Mouse (Mus musculus): Measurements from ENCODE around the gene Wnk1.
A peak's percentile ranks its signal among the peaks of the same experiment; 100 is the strongest.

Gene Wnk1

DNA sequence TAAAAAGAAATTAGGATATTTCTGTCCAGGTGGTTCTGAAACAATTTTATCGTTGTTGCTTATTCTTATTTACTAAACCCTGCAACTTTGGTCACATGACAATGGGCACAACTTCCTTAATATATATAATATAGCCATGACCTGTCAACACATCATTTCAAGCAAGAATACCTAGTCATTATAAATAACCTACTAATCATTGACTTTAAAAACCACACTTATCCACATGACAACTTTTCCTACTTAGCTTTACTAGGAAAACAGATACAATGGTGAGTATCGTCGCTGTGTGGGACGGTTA, 2.0 kb upstream of the Wnk1 start:
- no peak for DNase-seq (ENCODE audit: low spot score in 2 of 2)

DNA sequence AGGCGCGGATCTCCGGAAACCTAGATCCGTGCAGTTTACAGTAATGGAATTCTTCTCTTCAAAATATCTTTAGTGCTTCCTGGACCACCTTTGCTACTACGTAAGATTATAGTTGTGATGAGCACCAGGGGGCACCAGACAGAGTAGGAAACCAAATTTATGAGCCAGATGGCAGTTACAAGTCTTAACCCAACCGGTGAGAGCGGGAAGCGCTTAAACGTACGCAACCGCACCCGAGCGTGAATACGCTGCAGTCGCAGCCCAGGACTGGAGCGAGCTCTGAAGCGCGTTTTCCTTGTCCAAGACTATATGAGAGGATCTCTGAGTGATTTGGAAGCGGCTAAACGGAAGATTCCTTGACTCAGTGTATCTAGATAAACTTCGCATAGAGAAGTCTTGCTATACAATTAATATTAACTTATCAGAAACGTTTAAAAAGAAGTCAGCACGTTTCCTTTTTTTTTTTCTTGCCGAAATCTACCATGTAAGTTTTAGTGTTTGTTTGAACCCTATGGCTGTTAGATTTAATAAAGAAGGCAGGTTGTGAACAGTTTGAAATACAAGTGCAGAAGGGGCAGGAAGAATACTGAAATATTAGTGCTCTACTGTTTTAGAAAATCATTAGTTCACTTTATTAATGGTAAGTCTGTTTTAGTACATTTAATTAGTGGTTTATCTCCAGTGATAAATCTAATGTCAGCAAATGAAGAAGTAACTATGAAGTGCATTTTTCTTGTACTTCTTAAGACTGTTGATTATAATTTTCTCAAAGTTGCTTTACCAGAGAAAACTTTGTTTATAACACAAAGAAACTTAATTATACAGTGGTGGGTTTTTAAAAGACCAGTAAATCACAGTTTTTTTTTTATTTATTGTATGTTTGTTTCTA, 1.4 kb upstream of the Wnk1 start:
- DNase-seq (ENCODE audit: low spot score in 2 of 2), result peak; percentile 70 to 73

DNA sequence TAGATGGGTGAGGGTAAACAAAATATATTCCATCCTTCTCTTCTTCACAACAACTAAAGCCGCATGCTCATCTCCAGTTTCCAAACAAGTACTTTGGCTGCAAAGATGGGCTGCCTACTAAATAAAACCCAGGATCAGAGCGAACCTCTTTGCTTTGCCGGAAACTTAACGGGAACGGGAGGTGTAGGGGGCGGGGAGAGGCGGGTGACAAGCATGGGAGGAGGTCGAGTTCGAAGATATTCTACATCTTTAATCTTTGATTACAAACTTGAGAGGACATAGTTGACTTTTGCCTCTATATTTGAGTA, 738 bp upstream of the Wnk1 start:
- DNase-seq (ENCODE audit: low spot score in 2 of 2), result no peak

DNA sequence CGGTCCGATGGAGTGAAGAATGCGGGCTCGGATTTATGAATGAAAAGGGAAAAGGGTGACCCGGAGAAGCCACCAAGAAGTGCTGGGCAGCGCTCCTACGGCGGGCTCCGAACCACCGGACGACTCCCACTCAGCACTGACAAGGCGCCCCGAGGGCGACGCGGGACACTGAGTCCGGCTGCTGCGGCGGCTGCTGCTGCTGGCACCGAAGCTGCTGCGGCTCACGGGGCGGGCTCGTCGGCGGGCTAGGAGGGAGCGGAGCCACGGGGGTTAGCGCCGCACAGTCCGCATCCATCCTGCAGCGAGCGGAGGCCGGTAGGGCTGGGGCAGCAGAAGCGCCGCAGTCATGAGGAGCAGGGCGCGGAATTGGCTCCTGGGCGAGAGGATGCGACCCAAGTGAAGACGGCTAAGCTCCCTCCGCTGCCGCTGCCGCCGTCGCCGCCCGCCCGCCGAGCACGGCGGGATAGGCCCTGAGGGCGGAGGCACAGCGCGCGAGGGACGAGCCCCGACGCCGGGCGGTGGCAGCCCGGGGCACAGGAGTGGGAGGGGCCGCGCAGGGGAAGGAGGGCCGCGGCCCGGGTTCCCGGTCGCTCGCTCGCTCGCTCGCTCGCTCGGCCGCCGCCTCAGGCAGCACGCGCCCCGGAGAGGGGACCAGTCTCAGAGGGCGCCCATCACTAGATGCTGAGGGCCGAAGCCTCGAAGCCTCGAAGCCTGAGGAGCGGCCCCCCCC, 671 bp downstream of the Wnk1 start:
- peak; percentile 67 to 69 for DNase-seq (ENCODE audit: low spot score in 2 of 2)

DNA sequence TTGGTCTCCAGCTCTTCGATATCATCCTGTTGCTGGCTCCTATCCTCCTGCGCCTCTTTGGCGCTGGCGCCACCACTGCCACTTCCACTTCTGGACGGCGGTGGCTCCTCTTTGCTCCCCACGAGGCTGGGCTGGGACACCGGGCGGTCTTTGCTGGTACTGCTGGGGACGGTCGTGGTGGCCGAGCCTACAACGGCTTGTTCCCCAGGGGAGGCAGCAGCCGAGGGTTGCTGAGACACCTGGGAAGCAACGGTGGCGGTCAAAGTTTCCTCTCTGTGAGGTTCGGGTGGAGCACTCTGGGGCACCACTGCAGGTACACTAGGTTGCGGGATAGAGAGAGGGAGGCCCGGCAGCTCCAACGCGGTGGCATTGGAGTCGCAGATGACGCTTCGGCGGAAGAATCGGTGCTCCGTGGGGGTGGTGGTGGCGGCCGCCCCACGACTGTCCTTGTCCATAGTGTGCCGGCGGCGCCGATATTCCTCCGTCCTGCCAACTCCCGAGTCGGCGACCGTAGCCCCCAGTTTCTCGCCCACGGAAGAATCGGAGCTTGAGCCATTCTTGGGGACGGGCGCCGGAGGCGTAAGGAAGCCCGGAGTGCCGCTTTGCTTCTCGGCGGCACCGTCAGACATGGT, 1.4 kb downstream of the Wnk1 start:
- DNase-seq (ENCODE audit: low spot score in 2 of 2), result peak; percentile 65 to 76

DNA sequence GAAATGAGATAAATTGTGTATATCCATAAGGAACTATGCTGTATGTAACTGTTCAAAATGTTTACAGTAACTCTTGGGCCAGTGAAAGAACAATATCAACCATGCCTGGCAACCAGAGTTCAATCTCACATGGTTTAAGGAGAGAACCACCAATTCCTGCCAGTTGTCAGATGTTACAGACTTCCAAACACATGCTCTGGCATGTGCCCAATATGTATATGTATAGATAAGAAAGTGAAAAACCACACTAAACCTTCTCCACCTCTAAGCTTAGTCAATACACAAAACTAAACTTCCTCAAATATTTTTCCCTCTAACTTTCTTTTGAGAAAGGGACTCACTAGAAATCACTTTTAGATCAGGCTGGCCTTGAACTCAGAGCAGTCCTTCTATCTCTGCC, 13.9 kb downstream of the Wnk1 start:
- no peak for DNase-seq (ENCODE audit: low spot score in 2 of 2)

DNA sequence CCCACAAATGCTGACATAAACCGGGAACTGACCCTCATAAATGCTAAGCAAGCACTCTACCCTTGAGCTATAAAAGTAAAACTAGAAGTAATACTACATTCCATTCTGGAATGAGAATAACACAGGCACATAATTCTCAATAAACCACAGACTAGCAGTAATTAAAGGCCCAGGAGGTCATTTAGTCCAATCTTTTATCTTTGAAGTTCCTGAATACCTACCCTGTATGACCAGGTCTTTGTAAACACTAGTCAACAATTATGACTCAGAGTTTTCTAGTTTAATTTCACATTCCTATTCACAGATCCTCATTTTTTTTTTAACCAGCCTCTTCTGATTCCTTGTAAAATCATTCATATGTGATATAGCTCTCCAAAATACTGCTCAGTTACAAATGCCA, 14.7 kb downstream of the Wnk1 start:
- DNase-seq (ENCODE audit: low spot score in 2 of 2), result no peak

DNA sequence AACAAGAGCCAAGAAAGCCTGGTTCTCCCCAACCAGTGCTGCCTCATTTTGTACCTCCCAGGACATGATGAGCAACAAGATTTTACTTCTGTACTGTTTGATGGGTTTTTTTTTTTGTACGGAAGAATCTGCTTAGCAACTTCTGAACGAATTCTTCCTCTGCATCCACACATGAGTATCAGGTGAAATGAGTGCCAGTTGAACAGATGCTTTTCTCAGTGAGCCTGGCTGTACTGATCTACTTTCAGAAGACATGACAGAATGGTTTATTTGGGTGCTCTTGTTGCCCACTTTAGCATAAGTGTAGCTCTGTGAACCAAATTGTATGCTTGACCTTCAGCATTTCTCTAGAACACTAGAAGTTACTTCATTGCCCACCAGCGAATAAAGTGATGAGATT, 16.4 kb downstream of the Wnk1 start:
- DNase-seq (ENCODE audit: low spot score in 2 of 2), result no peak

DNA sequence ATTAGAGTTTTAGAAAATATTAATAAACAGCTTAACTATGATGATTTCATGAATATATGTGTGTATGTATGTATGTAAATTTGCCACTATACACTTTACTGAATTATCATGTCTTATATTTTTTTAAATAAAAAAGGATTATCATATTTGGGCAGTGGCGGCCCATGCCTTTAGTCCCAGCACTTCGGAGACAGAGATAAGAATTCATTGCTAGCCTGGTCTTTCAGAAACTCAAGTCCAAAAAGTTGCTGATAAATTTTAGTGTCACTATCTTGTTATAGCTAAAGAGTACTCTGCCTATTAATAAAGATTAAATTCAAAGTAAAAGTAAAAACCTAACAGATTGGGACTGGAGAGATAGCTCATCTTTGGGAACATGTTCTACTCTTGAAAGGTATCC, 18.8 kb downstream of the Wnk1 start:
- no peak for DNase-seq (ENCODE audit: low spot score in 2 of 2)

DNA sequence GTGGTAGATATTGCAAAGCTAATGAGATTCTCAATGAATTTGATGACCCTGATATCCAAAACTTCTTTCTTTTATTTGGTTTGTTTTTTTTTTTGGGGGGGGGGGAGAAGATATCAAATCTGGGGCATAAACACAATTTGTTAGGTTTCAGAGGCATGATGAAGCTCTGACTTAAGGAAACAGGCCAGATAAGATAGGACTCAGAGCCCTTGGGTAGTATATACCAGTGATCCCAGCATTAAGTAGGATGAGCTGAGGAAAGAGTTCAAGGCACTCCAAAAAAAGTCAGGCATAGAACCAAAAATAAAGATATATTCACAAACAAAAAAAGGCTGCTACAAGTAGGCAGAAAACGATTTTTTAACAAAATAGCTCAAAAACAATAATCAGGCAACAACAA, 25.3 kb downstream of the Wnk1 start:
- DNase-seq (ENCODE audit: low spot score in 2 of 2), result no peak

DNA sequence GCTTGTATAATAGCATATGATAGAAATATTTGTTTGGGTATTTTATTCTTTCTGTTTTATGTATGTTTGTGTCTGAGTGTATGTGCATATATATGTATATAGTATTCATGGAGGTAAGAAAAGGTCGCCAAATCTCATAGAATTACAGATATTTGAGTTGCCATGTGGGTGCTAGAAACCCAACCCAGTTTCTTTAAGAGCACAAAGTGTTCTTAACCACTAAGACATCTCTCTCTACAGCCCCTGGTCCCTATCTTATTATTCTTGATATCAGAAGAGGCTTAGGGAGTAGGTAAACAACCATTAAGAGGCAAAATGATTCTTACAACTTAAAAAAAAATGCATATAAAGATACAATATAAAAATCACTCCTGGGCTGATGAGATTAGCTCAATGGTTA, 27.0 kb downstream of the Wnk1 start:
- DNase-seq (ENCODE audit: low spot score in 2 of 2), result no peak

DNA sequence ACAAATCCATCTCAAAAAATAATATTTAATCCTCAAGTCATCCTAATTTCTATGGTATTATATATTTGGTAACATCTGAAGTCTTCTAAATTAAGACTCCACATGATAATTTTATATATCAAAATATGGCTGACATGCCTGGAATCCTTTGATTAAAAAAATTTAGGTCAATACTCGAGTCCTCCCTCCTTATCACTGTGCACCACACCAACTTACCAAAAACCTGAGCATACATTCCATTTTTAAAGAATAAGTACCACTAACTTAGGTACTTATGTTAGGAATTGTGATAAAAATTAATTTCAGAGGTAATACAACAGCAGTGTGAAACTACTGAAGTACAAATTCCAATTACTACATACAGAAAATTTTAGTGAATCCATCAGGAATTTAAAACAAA, 27.5 kb downstream of the Wnk1 start:
- DNase-seq (ENCODE audit: low spot score in 2 of 2), result no peak

DNA sequence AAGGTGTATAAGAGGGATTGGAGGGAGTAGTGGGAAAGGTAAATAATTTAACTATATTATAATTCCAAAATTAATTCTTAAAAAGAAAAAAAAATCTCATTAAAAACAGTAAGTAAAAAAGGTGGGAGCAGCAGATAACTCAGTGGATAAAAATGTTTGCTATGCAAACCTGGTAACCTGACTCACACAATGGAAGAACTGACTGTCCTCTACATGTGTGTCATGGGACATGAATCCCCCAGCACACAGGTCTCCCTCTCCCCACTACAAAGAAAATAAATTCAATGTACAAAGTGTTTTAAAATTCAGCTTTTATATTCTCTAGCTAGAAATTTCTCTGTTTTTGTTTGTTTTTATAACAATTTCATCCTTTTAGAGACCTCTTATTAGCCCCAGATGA, 27.9 kb downstream of the Wnk1 start:
- DNase-seq (ENCODE audit: low spot score in 2 of 2), result no peak

DNA sequence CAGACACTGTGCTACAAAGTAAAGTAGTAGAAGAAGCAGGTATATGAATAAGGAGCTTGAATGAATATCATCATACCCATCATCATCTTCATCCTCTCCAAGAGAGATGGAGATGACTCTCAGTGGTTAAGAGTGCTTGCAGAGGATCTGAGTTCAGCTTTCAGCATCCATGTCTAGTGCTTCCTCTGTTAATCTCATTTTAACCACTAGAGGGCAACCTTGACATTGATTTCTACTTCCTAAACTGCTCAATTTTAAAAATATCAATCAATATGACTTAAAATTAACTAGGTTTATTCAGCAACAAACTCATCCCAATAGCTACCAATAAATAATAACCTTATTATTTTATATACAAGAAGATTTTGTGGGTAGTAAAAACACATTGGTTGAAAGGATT, 36.8 kb downstream of the Wnk1 start:
- no peak for DNase-seq (ENCODE audit: low spot score in 2 of 2)

DNA sequence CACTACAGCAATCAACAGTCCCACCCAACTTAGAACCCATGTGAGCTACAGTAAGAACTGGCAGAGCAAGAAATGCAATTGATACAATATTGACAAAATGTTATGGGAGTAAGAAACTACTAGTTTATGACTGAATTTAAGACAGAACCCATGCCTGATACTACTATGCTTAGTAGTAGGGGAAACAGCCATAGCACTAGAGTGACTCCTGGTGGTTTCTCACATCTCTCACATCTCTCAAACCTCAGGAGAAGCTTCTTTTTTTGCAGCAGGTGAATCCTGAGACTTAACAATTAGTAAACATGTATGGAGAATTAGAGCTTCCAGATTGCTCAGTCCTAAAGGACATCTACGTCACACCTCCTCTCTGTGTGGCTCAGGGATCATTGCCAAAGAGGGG, 42.0 kb downstream of the Wnk1 start:
- no peak for DNase-seq (ENCODE audit: low spot score in 2 of 2)

DNA sequence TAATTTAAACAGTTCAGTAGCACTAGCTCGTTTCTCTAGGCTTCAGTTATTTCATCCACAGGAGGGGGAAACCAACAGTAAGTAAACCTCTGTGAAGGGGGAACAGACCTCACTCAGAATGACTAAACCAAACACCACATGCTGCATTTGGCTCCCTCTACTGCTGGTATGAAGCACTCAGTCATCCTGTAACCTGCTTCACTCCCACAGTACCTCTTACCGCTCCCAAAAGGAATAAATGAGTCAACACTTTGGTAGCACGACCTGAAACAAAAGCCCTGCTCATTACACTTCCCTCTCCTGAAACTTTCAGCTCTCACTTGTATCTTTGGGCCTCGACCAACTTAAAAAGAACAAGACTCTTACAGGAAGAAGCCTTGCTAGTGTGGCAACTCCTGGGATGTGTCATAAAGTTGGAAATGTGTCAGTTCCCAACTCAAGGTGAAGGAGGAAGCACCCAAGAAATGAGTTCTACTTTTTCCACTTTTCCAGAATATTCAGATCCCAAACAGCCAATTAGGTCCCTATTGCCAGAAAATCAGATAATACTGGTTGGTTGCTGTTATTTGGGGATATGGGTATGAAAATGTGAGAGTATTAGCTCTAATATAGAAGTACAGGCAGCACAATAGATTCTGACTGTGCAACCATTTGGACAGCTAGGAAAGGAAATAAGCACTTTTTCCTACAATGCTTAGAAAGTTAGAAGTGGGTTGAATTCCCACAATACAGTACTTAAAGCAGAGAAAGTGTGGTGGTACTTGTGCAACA, 114.1 kb downstream of the Wnk1 start:
- DNase-seq (ENCODE audit: low spot score in 2 of 2), result no peak

DNA sequence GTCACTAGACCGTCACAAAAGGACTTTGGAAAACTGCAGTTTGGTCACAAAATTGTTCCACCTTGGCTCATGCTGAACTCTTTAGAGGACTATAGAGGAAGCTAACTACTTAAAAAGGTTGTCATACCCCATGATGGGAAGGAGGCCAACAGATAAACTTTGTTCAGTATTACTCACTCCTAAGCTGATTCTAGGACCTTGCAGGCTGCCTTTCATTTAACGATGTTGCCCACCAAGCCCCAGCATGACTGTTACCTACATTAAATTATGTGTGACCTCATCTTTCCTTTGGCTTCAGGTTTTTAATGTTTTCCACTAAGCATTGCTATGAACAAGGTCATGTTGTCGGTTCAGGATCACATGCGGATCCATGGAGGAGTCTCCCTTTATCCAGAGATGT, 115.9 kb downstream of the Wnk1 start:
- no peak for DNase-seq (ENCODE audit: low spot score in 2 of 2)

DNA sequence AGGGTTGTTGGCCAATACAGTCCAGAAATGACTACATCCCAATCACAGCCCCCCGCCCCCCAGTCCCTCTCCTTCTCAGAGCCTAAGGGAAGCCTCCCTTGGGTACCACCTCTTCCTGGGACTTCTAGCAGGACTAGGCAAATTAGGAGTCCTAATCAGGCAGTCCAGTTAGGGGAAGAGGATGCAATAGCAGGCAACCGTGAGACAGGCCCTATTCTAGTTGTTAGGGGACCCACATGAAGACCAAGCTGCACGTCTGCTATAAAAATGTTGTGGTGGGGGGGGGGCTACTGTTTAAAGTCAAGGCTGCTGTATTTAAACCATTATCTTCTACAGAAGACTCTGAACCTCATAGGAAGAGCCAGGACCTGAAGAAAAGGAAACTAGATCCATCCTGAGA, 116.3 kb downstream of the Wnk1 start:
- no peak for DNase-seq (ENCODE audit: low spot score in 2 of 2)

DNA sequence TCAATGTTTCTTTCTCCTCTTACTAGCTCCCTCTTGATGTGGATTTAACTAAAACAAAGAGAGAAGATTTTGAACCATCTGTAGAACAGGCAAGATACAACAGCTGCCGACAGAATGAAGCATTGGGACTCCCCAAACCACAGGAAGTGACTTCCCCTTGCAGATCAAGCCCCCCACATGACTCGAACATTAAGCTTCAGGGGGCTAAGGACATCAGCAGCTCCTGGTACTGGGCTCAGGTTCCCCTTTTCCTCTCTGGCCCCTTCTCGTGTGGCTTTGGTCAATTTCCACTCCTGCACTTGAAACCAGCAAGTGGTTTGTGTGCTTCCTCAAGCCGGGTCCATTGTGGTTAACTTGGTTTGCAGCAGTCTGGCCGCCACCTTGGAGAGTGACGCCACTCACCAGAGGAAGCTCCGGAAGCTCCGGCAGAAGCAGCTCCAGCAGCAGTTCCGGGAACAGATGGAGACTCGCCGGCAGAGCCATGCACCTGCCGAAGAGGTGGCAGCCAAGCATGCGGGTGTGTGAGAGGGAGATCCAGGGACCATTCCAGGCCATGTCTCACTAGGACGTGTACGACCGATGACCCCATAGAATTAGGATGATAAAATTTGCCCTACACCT, 119.8 kb downstream of the Wnk1 start:
- DNase-seq (ENCODE audit: low spot score in 2 of 2), result no peak

DNA sequence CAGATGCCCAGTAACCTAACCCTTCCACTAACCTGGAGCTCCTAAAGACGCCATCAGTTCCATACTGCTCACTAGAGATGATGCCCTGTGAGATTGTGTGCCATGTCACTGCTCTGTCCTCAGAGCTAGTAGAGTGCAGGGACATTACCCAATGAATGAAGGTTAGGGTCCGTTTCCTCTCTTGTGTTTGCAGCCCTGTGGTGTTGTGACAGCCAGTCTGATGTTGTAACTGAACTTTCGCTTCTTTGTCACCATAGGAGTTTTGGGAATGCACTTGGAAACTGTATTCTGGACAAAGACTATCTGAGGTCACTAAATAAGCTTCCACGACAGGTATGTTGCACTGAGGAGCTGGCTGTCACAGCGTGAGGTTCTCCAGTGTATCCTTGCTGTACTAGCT, 122.8 kb downstream of the Wnk1 start:
- peak in 1 of 2 experiments; percentile 33 for DNase-seq (ENCODE audit: low spot score in 2 of 2)

DNA sequence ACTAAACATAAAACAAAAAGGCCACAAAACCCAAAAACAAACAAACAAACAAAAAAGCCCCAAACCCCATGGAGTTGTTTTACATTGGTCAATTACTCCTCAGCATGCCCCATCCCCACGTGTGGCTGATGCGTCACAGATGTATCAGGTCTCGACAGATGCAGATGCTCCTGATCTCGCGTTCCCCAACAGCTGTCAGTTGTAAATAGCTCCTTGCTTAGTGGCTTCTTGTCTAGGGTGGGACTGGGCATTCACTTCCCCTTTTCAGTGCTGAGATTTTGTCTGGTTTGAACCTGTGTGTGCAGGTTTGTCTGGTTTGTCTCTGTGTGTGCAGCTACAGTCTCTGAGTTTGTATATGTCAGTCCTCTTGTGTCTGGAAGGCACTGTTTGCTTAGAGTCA, 126.4 kb downstream of the Wnk1 start:
- no peak for DNase-seq (ENCODE audit: low spot score in 2 of 2)

DNA sequence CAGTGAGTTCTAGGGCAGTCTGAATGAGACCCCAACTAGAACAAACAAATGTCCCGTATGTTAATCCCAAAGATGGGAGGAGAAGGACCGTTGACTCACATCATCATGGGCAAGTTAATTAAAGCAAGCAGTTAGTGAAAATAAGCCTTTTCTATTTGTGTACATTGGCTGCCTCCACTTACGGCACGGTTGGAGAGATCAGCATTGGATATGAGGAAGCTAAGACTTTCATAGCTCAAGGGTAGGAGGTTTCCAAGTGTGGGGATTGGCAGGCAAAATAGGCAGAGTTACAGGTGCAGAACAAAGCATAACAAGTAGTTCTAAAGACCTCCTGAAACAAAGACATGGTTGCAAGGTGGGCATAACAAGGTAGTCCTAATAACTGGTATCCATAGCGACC, 133.0 kb downstream of the Wnk1 start:
- no peak for DNase-seq (ENCODE audit: low spot score in 2 of 2)
